Mouse (Mus musculus) effector memory CD4-positive, alpha-beta T cell, adult 7 months (primary cell): ENCODE results near the gene Slc35g3. TPM values are rescaled to one million over a fixed set of nuclear protein-coding genes. Genes with fewer than 3 reads are reported as not detected.

Experiments used
- polyA plus RNA-seq: library from polyadenylated mRNA; unstranded; fragments of 100-300 nt; shearing (Covaris generic); gene quantifications from one replicate; pipeline ENCODE4 v1.2.1, GENCODE M21; 2017

The Slc35g3 gene
- polyA plus RNA-seq = 0.26 TPM

DNA sequence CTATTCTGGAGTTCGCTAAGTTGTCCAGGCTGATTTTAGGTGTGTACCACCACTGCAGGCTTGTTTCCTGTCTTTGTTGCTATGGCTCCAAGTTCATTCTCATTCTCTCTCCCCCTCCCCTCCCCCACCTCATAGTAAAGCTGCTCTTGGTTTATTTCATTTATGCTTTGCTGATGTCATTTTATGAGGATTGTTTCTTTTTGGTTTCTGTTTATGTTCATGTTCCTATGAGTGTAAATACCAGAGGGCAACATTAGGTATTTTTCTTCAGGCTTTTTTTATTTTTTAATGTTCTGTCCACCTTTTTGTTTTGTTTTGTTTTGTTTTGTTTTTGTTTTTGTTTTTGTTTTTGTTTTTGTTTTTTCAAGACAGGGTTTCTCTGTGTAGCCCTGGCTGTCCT lies at the start of gene Slc35g3:
Gene Slc35g3 (minus strand): TSS at position 101 of the 400 bp plus-strand sequence.

DNA sequence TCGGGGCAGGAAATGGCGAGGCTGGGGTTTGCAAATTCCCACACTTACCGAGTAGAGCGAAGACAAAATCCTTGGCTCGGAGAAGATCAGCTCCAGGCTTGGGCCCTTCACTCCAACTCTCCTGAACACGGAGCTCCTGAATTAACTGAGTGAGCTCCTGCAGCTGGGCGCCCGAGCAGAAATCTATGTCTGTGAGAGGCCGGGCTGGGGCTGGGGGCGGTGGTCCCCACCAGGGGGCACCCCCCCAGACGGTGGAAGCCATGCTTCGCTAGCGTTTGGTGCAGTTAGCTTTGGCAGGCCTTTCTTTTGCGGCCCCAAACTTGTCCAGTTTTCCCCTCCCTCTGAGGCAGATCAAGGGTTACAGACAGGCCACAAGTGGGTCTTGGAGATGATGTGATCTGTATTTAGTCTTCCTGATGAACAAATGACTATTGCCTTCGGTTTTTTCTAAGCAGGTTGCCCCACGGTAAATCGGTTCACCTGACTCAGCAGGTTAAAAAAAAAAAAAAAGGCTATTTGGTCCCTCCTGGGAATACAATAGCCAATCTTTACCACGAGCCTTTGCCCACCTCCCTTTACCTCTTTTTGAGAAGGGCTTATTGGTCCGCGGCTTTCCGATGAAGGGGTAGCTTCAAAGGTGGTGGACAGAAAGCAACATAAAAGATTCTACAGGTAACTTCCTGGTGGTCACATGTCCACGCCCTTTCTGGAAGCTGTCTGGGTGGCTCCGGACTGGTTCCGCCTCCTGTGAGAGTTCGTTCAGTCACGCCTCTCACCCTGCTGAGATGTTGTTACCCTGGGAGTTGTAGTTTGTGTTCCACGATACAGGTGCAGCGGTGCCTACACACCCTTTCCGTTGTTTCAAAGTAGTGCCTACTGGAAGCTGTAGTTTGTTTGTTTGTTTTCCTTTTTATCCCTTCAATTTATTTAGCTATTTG lies 43.5 kb upstream of the Slc35g3 start, which contains the start of gene Tmem102:
Gene Tmem102 (minus strand): TSS at position 653 of the 938 bp plus-strand sequence.

DNA sequence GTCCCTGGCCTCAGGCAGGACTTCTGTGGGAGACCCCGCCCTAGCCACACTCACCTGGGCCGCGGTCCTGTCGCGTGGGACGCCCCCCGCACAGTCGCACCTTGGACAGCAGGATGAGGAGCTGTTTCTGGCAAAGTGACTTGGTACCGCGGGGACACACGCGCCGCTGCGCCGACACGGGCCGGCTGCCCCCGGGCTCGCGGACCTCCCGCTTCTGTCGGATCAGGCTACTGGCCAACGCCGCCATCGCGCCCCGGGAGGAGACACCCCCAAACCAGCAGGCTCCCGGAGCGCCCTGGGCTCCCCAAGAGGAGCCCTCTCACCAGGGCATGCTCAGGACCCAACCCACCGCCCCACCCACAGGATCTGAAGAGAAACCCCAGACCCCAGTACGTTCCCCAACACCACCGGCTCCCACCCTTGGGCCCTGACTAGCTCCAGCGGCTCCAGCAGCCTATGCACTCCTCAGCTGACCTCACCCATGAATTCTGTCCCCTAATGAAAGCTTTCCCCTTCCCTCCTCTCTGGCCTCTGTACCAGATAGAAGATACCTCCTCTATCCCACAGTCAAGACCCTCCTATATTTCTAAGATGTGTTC lies 39.7 kb upstream of the Slc35g3 start, which contains the start of gene Fgf11:
Gene Fgf11 (minus strand): TSS at position 479 of the 599 bp plus-strand sequence.

DNA sequence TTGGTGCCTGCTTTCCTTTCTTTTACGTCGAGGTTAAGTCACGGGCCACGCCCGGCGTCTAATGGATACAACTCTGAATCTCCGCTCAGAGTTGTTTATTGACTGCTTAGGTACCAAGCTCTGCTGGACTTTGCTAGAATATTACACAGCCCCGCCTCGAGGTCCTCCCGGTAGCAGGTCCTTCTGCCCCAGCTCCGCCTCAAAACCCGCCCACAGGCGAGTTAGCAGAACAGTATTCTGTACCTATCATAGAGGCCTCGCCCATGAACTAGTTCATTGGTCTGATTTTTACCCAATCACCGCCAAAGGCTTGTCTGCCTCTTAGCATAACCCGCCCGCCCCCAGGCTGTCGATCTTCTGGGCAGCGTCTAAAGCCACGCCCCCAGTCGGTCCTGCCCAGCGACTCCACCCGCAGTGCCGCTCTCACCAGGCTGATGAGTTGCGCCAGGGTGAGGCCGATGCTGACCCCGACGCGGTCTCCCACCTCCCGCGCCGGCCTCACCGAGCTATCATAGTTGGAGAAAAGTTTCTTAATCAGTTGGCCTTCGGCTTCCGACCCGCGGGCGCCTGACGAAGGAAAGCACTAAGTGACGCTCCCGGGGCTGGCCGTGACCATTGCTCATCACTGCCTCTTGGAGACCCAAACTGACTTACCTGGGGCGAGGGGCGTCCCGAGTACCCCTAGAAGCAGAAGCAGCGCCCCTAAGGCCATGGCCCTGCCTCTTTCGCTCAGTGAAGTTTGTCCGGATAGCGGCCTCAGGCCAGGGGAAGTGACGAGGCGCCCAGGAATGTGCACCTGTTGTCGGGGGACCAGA lies 33.6 kb upstream of the Slc35g3 start, which contains the start of gene Chrnb1:
Gene Chrnb1 (minus strand): TSS at position 776 of the 815 bp plus-strand sequence.

DNA sequence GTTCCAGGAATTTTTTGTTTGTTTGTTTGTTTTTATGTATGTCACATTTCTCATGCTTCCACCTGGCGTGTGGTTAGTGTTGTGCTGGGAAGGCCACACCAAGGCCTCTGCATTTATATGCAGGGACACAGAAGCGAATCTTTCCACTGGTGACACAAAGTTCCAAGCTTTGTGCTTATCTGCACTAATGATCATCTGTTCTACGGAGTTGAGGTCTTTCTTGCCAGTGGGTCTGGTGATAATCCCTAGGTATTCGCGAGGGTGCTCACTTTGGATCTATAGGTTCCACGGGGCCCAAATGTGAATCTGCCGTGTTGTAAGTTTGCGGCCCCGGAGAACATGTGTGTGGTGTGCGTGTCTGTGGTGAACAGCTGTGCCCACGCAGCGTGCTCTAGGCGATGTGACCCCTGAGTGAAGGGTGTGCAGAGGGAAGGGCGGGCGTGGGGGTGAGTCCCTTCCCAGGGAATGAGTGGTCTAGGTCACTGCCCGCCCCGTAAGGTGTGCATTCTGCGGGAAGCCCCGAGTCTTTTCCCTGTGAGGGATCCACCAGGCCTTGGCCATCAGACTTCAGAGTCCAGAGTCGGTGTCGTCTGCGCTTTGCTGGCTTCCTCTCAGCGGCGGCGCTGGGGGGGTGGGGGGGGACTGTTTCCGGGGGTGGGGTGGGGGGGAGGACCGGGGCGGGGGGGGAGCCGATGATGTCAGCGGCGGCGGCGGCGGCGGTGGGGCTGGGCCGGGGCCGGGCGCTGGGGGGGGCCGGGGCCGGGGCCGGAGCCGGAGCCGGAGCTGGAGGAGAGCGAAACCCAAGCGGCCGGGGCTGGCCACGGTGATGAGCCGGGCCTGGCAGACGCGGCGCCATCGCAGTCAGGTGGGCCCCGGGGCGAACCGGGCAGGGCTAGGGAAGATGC lies 3.7 kb upstream of the Slc35g3 start, which contains the start of gene Zbtb4:
Gene Zbtb4 (plus strand): TSS at position 692 of the 905 bp plus-strand sequence.

DNA sequence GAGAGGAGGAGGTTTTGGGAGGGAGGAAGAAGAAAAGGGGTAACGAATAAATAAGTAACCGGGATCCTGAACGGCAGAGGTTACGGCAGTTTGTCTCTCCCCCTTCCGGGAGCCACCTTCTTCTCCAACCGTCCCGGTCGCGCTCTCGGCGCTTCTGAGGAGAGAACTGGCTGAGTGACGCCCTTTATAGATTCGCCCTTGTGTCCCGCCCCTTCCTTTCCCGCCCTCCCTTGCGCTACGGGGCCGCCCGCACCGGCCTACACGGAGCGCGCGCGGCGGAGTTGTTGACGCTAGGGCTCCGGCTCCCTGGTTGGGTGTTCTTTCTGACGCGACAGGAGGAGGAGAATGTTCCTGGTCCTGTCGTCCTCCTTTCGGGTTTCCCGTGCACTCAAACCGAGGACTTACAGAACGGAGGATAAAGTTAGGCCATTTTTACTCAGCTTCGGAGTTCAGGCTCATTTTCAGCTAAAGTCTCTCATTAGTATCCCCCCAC lies 3.2 kb downstream of the Slc35g3 start, which contains the start of gene Polr2a:
Gene Polr2a (minus strand): TSS at position 160 of the 493 bp plus-strand sequence.

Other genes with a start within 250 kb of the Slc35g3 start
- gene Dnah2, start 212.9 kb downstream of the Slc35g3 start, polyA plus RNA-seq = 0.16 TPM
- gene Efnb3, start 201.8 kb downstream of the Slc35g3 start, polyA plus RNA-seq = not detected
- gene Wrap53, start 181.7 kb downstream of the Slc35g3 start, polyA plus RNA-seq = 13.1 TPM
- gene Trp53, start 181.6 kb downstream of the Slc35g3 start, polyA plus RNA-seq = 204 TPM
- not detected for gene Atp1b2, start 156.0 kb downstream of the Slc35g3 start, polyA plus RNA-seq
- gene Shbg, start 144.1 kb downstream of the Slc35g3 start, polyA plus RNA-seq = 0.68 TPM
- gene Sat2, start 139.9 kb downstream of the Slc35g3 start, polyA plus RNA-seq = 0.59 TPM
- 73.0 TPM for gene Fxr2, start 129.0 kb downstream of the Slc35g3 start, polyA plus RNA-seq
- 0.76 TPM for gene Sox15, start 106.7 kb downstream of the Slc35g3 start, polyA plus RNA-seq
- 44.5 TPM for gene Mpdu1, start 99.3 kb downstream of the Slc35g3 start, polyA plus RNA-seq
- 3.9 TPM for gene Cd68, start 95.8 kb downstream of the Slc35g3 start, polyA plus RNA-seq
- 729 TPM for gene Eif4a1, start 89.5 kb downstream of the Slc35g3 start, polyA plus RNA-seq
- gene Senp3, start 79.9 kb downstream of the Slc35g3 start, polyA plus RNA-seq = 29.6 TPM
- gene Tnfsf13, start 76.2 kb downstream of the Slc35g3 start, polyA plus RNA-seq = not detected
- gene Tnfsf12, start 66.1 kb downstream of the Slc35g3 start, polyA plus RNA-seq = not detected
- not detected for gene Tnfsfm13, start 65.9 kb downstream of the Slc35g3 start, polyA plus RNA-seq
- gene Polr2a, start 3.3 kb downstream of the Slc35g3 start, polyA plus RNA-seq = 51.9 TPM
- gene Zbtb4, start 3.9 kb upstream of the Slc35g3 start, polyA plus RNA-seq = 4.2 TPM
- gene Chrnb1, start 34.0 kb upstream of the Slc35g3 start, polyA plus RNA-seq = 0.52 TPM
- not detected for gene Fgf11, start 39.9 kb upstream of the Slc35g3 start, polyA plus RNA-seq
- gene Tmem102, start 43.7 kb upstream of the Slc35g3 start, polyA plus RNA-seq = not detected
- gene Gm39566, start 53.3 kb upstream of the Slc35g3 start, polyA plus RNA-seq = 0.16 TPM
- 0.39 TPM for gene Spem2, start 56.5 kb upstream of the Slc35g3 start, polyA plus RNA-seq
- not detected for gene Spem1, start 60.2 kb upstream of the Slc35g3 start, polyA plus RNA-seq
- gene Nlgn2, start 75.8 kb upstream of the Slc35g3 start, polyA plus RNA-seq = 0.15 TPM
- gene Tmem256, start 76.5 kb upstream of the Slc35g3 start, polyA plus RNA-seq = 44.3 TPM
- 8.5 TPM for gene Plscr3, start 84.4 kb upstream of the Slc35g3 start, polyA plus RNA-seq
- gene Tnk1, start 96.8 kb upstream of the Slc35g3 start, polyA plus RNA-seq = 0.27 TPM
- not detected for gene Tmem95, start 116.0 kb upstream of the Slc35g3 start, polyA plus RNA-seq
- gene Kctd11, start 119.4 kb upstream of the Slc35g3 start, polyA plus RNA-seq = 0.95 TPM
- 485 TPM for gene Acap1, start 133.6 kb upstream of the Slc35g3 start, polyA plus RNA-seq
- gene 2810408A11Rik, start 139.0 kb upstream of the Slc35g3 start, polyA plus RNA-seq = 1.6 TPM
- gene Neurl4, start 139.1 kb upstream of the Slc35g3 start, polyA plus RNA-seq = 7.3 TPM
- 235 TPM for gene Gps2, start 151.9 kb upstream of the Slc35g3 start, polyA plus RNA-seq
- gene Eif5a, start 160.0 kb upstream of the Slc35g3 start, polyA plus RNA-seq = 1,038 TPM
- not detected for gene Ybx2, start 173.8 kb upstream of the Slc35g3 start, polyA plus RNA-seq
- not detected for gene Slc2a4, start 186.2 kb upstream of the Slc35g3 start, polyA plus RNA-seq
- not detected for gene Cldn7, start 202.8 kb upstream of the Slc35g3 start, polyA plus RNA-seq
- gene Ctdnep1, start 219.2 kb upstream of the Slc35g3 start, polyA plus RNA-seq = 34.3 TPM
- 57.5 TPM for gene Elp5, start 220.5 kb upstream of the Slc35g3 start, polyA plus RNA-seq
- 358 TPM for gene Gabarap, start 229.2 kb upstream of the Slc35g3 start, polyA plus RNA-seq
- gene Phf23, start 233.8 kb upstream of the Slc35g3 start, polyA plus RNA-seq = 52.1 TPM
- 15.5 TPM for gene Dvl2, start 238.6 kb upstream of the Slc35g3 start, polyA plus RNA-seq